Mouse (Mus musculus) cerebellum, adult 2 months (tissue): ENCODE measurements around the gene Pla2g4e.

Experiments
- CTCF ChIP-seq: fragments of 200-500 bp; IDR thresholded peaks from 2 replicates; pipeline ENCODE4 v1.5.1; 2011; ENCODE audit warnings: low read depth, mild to moderate bottlenecking, control low read depth, low read length, moderate library complexity, borderline replicate concordance; ENCODE audit not compliant: insufficient read depth
- POLR2A ChIP-seq: fragments of 200-500 bp; IDR thresholded peaks from 2 replicates; pipeline ENCODE4 v1.6.1; 2011; ENCODE audit warnings: low read length, control low read depth, borderline replicate concordance; ENCODE audit not compliant: insufficient read depth

- TF ChIP-seq POLR2A, result no peak
- no peak for TF ChIP-seq CTCF
Observed at GRCm38 (mm10) chr2:120264858-120265257, 19.7 kb upstream of the Pla2g4e start.
